Mouse (Mus musculus): ENCODE data around the gene Pafah2.

The Pafah2 gene

DNA sequence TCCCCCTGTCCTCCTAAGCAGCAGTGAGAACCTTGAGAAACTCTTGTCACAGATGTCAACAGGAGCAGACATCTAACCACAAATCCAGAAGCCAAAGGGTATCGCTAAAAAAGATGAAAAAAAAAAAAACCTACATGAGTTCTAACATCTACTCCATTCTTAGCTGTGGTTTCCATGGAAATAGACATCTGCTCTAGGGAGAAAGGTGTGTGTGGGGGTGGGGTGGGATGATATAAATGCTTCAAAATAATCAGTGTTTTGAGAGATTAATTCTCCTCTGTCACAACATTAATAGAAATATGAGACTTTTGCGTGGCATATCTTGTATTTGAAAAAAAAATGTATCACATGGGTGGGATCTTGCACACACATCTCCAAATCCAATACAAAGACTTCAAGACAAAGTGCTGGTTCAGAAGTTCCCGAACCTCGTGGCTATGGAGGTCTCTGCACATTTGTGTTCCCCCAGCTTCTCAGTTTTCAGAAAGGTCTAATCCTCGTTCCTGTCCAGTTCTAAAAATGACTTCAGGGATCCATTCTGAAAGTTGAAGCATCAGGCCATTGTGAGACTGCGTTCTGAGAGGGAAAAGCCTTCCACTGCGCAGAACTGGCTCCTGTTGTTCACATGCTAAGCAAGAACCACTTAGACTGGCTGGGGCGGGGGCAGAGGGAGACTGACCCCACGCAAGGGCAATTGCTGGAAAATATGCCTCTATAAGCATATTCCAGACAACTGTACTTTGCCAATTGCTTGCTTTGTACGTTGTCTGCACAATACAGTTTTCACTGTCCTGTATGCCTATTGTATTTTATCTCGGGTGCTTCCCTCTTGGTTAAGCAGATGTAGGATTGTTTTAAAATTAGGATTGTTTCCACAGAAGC, 70.5 kb downstream of the Pafah2 start:
- no peak for DNase-seq

DNA sequence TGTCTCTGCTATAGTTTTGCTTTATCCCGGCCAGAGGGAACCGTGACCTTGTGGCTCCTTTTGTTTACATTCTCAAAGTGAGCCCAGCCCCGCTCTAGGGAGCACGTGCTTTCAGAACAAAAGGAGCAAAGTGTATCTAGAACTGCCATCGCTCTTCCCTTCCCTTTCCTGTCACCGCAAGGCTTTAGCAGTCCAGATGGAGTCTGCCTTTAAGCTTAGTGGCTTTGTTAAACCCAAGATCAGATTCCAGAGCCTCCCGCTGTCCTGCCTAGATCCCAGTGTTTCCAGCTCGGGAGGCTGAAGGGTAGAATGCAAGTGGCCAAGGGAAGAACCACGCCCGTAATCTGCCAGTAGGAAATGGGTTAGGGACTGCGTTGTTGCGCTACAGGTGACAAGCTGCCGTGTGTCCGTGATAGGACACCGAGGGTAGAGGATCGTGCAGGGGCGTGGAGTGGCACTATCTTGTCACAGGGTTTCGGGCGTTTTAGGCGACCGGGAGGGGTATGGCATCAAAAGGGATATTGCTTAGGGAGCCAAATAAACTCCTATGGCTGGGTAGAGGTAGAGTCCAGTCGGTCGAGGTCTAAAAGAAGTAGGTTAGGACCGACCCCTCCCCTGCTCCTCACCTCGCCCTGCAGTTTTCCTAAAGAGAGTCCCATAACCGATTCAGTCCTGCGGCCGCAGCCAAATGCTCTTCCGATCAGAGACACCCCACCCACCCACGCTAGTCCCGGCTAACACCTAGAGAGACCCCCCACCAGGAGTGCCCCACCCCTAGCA, 71.5 kb downstream of the Pafah2 start:
- peak in 1 of 2 experiments; percentile 47 for DNase-seq

DNA sequence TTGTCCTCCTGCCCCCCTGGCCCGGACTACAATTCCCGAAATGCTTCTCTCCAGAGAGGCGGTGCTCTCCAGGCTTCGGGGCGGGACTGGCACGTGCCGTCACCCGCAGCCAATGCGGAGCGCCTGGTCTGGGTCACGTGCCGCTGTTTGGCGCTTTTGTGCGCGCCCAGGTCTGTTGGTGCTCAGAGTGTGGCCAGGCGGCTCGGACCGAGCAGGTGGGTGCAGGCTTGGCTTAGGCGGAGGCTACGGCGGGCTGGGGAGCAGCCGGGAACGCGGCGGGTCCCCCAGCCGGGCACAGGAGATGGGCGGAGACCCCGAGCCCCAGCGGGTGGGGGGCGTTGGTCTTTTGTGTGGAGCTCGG, 72.1 kb downstream of the Pafah2 start, which contains the start of gene Stmn1:
Gene Stmn1, plus strand, starts transcription at position 106 of the 361 bp plus-strand sequence.
- peak; percentile 94 to 97 for DNase-seq

DNA sequence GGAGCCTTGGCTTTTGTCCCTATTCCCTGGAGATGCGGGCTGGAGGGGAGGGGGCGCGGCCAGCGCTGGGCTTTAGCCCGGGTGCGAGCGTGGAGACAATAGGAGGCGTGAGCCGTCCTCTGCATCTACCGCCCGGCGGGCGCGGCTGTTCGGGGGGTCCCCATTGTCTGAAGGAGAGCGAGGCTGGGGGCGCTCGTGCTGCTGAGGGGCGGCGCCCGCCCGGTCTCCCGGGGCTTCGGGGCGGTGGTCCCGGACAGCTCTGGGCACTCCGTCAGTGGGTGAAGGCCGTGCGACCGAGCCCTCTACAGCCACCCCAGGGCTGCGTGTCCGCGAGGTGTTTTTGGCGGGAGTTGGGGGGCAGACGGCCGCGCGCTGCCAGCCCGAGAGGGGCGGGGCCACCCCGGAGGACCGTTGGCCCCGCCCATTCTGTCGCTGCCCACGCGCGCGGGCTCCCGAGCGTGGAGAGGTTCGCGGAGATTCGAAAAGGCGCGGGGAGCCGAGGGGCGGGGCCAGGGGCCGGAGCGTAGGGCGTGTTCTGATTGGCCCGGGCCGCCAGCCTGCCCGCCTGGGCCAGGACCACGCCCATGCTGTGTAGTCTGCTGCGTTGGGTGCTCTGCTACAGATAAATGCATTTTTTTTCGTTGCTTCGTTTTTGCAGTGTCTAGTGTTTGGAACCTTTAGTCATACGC, 72.6 kb downstream of the Pafah2 start:
- peak; percentile 93 to 98 for DNase-seq

DNA sequence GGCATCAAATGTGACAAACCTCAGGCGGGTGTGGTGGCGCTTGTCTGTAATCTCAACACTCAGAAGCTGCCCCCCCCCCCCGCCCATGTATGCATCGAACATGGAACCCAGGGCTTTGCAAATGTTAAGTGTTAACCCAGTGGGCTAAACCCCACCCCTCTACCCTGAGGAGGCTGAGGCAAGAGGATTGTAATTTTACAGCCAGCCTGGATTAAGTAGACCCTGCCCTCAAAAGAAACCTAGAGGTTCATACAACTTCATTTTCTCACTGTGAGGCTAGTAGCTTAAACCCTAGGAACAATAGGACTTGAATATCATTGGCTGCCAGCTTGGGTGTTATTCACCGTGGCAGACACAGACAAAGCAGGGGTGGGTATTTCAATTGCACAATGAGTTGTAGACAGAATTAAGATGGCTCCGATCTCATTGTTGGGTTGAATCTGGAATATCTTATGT, 73.2 kb downstream of the Pafah2 start:
- no peak for DNase-seq

DNA sequence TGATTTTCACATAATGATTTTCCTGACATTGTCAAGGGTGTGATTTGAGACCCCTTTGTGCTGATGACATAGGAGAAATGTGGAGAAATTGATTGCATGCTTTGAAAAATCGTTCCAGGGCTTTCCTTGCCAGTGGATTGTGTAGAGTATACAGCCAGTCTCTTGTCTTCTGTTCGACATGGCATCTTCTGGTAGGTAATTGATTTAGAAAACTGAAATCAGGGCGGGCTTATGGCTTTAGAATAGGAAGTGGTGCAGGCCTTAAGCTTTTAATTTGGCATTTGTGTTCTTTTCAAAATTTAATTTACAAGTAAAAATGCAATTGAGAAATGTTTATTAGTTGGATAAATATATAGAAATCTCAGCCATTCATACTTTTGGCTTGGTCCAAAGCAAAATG, 73.9 kb downstream of the Pafah2 start:
- no peak for DNase-seq

DNA sequence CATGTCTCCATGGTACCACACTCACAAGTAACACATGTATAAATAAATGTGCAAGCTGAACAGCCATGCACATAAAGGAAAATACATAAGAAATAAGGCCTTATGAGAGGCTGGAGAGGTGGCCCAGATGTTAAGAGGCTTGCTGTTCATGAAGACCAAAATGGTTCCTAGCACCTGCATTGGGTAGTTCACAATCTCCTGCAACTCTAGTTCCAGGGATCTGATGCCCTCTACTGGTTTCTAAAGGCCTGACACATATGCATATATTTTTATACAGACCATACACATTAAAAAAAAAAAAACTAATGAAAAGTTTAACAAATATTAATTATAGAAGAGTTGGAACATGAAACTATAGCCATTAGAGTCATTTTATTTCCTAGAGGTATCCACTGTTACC, 75.3 kb downstream of the Pafah2 start:
- DNase-seq = no peak

DNA sequence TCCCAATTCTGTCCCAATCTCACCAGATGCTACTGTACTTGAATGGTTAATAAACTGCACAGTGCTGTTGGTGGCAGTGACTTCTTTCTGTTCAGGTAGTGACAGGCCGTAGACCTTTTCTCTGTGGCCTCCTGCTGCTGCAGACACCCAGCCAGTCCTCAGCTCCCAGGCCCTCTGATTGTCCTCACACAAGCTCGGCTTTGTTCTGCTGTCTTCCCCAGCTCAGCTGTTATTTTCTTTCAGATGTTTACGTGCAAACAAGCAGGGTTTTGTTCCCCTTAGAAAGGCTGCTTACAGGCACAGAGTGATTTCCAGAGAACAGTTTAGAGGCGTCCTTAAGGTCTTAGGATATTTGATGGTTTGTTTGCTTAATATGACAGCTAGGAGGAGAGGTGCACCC, 77.6 kb downstream of the Pafah2 start:
- DNase-seq = no peak

DNA sequence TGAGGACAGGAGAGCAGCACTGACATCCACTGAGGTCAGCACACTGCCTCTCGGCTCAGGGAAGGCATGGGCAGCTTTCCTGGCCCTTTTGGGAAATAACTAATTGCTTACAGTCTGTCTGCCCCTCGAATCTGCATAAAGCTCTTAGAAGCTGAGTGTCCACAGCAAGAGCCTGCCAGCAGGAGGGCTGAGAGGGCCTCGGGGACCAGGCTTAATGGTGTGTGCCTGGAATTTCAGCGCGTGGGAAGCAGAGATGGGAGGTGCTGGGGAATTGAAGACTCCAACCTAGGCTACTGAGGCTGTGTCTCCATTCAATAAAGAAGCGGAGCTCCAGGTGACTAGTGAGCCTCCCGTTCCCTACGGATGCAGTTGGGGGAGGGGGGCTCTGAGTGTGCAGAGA, 78.1 kb downstream of the Pafah2 start:
- no peak for DNase-seq

DNA sequence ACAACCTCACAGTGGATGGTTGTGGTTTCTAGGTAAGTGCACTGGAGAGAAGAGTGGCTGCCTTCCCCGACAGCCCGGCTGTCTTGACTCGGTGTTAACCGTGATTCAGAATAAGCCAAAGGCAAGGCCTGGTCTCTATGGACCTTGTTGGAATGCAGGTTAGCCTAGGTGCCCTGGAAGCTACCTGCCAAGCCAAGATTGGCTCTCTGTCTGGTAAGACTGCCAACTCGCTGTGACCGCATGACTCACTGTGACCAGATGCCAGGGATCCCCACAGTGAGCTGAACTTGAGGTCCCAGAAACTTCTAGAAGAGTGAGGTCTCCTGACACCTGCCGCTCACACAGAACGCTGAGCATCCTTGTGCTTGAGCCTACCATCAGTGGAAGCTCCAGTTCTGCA, 80.8 kb downstream of the Pafah2 start:
- DNase-seq = peak; percentile 54 to 63

Measured in cerebellum, postnatal 36 days (tissue).